Mouse (Mus musculus): ENCODE data around the gene Kiss1.

GRCm38 (mm10) chr1:133371431-133371830 lies 49.8 kb downstream of the Kiss1 start:
- TF ChIP-seq CTCF (IDR thresholded peaks at IDR 0.05; ENCODE audit: low read depth) (no peak), EP300 (IDR thresholded peaks at IDR 0.05; ENCODE audit: low read depth) (no peak)
